Mouse (Mus musculus) adrenal gland (tissue): ENCODE results near the gene Atp8a2.

Experiments
- intact Hi-C: fragments of 180-260 bp; cut with DNase I; formaldehyde crosslinking; loops from one replicate; pipeline ENCODE4 v1.15.1; 2025
- long read RNA-seq, 2 experiments: library from polyadenylated mRNA; unstranded; transcript quantifications; one replicate each; pipeline ENCODE4 v2.0.0; 2020; ENCODE audit warnings: borderline replicate concordance in 1 of 2; ENCODE audit not compliant: insufficient replicate concordance in 1 of 2

Atp8a2 gene
- long read RNA-seq, experiment 1: 0 reads
- long read RNA-seq, experiment 2, partial matches to known transcripts: 0 of 1 reads
- long read RNA-seq, experiment 2, other reads (novel, unspliced or antisense): 1 of 1 reads

GRCm38 (mm10) chr14:60196884-60197283 lies at the start of gene Atp8a2:
Gene Atp8a2 (minus strand): TSS chr14:60197179.
- intact Hi-C loops: no loop called here

DNA sequence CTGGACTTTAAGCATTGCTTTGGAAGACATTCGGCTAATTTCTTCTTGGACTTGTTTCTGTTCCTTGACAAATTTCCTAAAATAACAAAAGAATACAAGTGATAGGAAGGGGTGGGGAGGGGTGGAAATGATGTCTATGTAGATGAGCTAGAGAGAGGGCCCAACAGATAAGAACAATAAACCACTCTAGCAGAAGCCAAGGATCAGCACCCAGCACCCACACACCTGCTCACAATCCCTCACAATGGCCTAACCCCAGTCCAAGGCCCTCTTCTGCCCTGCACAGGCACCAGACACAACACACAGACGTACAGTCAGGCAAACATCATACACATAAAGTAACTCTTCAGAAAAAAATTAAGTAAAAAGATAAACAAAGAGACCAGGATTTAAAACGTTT lies 41.6 kb upstream of the Atp8a2 start:
- intact Hi-C loops: no loop called here

DNA sequence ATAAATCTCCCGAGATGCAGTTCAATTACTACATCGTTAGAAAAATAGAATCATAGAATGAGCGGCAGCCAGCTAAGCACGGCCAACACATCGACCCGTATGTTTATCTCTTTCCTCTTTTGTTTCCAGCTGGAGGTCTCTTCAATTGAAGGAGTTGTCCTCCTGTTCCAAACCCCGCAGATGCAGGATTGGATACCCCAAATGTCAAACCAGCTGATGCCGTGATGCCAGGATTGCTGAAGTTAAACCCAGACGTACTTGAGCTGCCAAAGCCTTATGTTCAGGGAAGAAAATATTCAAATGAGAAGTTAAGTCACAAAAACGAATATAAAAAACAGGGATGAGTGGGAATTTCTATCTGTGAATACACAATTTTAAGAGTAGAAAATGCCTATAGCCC lies 22.9 kb upstream of the Atp8a2 start:
- intact Hi-C loops: no loop called here

GRCm38 (mm10) chr14:60217616-60218015 lies 20.6 kb upstream of the Atp8a2 start:
- intact Hi-C loops: no loop called here

- intact Hi-C loops: no loop called here
Observed at GRCm38 (mm10) chr14:60216125-60216524, 19.1 kb upstream of the Atp8a2 start.

GRCm38 (mm10) chr14:60215000-60215399 lies 18.0 kb upstream of the Atp8a2 start:
- intact Hi-C loops: no loop called here

- intact Hi-C loops: no loop called here
Observed at GRCm38 (mm10) chr14:60214040-60214439, 17.1 kb upstream of the Atp8a2 start.

GRCm38 (mm10) chr14:60209166-60209565 lies 12.2 kb upstream of the Atp8a2 start:
- intact Hi-C loops: no loop called here

- intact Hi-C loops: no loop called here
Observed at GRCm38 (mm10) chr14:60204993-60205392, 8.0 kb upstream of the Atp8a2 start.

DNA sequence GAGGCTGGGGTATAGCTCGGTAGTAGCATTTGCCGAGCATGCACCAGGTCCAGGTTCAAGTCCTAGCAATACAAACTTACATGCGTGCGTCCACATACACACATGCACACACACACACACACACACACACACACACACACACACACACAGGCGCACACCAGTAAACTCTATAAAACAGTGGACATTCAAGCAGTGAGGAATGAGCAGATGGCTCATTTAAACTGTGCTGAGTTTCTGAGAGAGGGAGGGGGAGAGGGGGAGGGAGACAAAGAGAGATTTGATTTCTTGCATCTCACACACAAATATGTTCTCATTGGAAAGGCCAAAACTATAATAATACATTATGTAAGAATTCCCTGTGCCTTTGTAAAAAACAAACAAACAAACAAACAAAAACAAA lies 980 bp downstream of the Atp8a2 start:
- intact Hi-C loops: no loop called here

DNA sequence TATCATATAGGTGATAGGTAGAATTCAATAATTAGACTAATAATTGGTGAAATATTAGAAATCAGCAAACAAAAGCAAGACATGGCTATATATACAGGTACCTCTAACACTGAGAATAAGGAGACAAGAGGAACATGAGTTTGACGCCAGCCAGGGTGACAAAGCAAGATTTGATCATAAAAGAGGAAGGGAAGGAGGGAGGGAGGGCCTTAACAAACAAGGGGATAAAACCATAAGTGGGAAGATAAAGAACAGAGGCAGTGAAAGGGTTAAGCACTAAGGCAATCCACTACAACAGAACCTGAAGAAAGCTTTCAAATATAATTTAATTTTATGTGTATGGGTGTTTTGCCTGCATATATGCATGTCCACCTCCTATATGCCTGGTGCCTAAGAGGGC lies 2.4 kb downstream of the Atp8a2 start:
- intact Hi-C loops: no loop called here

- intact Hi-C loops: no loop called here
Observed at GRCm38 (mm10) chr14:60189771-60190170, 7.2 kb downstream of the Atp8a2 start.

- intact Hi-C loops: no loop called here
Observed at GRCm38 (mm10) chr14:60188201-60188825, 8.7 kb downstream of the Atp8a2 start.

- intact Hi-C loops: no loop called here
Observed at GRCm38 (mm10) chr14:60181306-60181705, 15.7 kb downstream of the Atp8a2 start.

GRCm38 (mm10) chr14:60178571-60178955 lies 18.4 kb downstream of the Atp8a2 start:
- intact Hi-C loops: no loop called here

GRCm38 (mm10) chr14:60177614-60178570 lies 19.1 kb downstream of the Atp8a2 start:
- intact Hi-C loops: no loop called here

DNA sequence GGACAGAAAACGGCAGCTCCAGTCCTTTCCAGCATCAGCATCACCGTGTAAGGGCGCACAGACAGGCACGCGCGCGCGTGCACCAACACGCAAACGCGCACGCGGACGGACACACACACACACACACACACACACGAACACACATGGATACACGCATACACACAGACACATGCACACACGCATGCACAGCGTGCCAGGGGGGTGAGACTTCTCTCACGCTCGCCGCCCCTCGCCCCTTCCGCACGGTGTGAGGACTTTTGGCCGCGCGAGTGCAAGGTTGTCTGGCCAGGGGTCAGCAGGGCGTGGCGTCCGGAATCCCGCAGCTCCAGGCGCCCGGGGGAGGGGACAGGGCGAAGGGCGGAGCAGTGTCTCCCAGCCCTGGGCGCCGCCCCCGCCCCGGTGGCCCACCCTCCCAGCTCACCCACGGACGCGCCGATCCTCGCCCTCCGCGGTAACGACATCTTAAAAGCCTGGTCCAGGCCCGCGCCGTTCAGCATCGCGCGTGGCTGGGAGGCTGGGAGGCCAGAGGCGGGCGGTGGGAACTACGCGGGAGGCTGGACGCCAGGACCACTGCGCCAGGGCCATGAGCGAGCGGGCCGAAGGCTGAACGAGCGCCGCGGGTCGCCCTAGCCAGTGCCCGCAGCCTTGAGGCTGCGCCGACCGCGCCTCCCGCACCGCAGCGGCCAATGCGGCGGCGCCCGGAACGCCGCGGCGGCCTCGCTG lies 19.9 kb downstream of the Atp8a2 start:
- intact Hi-C loops: no loop called here

DNA sequence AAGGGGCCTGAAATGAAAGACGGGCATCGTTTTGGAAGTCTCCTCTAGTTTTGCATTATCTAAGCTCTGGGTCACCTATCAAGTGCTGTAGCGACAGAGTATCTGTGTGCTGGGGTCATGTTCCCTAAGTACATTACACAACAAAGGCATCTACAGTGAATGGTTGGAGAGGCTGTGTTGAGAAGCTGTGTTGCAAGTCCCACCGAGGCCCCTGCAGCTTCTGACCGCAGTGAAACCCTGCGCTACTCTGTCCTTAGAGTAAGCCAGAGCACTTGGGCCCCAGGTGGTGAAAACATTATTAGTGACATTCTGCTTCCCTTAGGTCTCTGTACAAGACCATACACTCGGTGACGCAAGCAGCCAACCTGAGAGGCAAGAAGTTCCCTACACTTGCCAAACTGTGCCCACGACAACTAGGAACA lies 20.5 kb downstream of the Atp8a2 start:
- intact Hi-C loops: no loop called here

DNA sequence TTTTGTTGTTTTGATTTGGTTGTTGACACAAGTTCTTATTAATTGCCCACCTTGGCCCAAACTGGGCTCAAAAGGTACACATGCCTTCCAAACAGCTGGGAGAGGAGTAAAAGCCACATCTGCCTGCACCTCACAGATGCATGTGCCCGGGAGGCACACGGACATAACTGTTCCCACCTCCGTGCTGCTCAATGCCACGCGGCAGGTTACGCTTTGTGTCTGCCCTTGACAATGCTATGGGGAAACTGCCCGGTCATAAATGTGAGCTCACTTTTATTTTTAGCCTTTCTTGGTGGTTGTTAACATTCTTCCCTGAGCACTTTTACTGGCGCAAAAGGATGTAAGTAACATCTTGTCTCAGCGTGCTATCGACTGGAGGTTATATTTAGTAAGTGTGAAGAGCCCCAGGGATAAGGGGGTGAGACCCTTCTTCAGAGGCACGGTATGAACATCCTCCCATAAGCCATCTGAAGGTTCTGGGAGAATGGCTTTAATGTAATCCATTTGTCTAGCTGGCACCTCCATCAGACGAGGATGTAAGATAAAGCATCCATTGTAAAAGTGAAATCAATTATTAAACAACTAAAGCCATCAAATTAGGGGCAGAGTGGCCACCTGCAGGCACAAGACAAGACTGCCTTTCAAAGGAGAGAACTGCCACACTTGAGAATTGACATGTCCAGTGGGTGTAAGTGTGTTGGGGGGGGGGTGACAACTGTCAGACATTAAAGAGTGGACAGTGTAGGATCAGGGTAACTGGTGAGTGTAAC lies 24.5 kb downstream of the Atp8a2 start:
- intact Hi-C loops: no loop called here

DNA sequence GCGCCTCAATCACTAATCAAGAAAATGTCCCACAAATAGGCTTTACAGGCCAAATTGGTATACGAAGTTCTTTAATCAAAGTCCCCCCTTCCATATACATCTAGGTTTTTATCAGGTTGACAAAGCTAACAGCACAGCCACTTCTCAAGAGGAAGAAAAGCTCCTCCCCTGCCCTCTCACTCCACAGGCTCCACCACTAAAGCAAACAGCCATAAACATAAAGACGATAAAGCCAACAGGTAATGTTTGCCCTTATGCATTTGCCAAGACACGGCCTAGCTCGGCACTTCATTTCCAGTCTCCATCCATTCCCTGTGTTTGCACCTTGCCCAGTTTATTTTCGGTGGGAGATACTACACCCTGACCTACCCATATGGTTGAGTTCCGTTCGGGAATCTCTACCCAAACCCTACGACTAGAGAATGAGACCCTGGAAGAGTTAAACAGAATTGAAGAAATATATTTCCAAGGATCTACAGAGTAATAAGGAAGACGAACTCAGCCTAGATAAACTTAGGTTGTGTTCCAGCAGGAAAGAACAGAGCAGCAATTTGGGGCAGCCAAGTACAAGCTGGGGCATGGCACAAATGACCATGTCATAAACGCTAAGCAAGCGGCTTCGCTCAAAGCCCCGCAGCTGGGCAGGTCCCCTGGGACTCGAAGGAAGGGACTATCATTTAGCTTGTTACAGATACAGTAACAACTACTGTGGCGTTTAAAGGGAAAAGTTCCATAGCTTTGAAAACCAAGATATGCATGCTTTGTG lies 26.0 kb downstream of the Atp8a2 start:
- intact Hi-C loops: no loop called here
